Mouse (Mus musculus): ENCODE results near the gene Tmem176a.
A peak's percentile ranks its signal among the peaks of the same experiment; 100 is the strongest.
"Not testable (repeated sequence)": the region's sequence is repeated elsewhere in the genome, so short reads cannot be mapped to it uniquely, and the experiment has no call there.

The Tmem176a gene

DNA sequence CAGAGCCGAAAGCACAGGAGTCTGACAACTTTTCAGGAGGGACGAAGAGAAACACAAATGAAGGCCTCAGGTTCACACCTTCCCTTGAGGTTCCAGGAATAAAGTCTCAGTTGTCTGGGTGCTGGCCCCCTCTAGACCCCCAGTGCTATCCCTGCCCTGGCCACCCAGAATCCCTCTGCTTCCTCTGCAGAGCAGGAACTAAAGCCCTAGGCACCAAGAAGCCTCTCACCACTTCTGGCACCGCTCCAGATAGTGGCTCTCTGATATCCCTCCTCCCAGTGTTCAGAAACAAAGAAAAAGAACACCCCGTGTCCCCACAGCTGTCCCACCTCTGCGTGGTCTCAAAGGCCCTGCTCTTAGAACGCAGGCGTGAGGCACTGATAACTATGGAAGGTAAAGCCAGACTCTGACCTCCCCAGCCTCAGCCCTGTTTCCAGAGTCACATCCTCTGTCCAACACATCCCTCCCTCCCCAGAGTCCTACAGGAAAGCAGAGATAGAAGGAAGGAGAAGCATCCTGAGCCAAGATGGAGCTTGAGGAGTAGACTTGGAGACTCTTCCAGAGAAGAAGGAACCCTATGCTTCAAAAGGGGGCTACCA is at the start of gene Tmem176a:
Gene Tmem176a (plus strand): TSS at position 549 of the 599 bp plus-strand sequence.
- no peak for DNase-seq (ENCODE audit: low read depth, low spot score)

DNA sequence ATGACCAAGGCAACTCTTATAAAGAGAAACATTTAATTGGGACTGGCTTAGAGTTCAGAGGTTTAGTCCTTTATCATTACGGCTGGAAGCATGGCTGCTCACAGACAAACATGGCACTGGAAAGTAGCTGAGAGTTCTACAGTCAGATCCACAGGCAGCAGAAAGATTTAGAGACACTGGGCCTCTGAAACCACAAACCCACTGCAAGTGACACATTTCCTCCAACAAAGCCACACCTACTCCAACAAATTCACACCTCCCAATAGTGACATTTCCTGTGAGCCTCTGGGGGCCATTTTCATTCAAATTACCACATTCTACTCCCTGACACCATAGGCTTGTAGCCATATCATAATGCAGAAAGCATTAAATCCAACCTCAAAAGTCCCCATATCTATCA is 38.8 kb upstream of the Tmem176a start:
- DNase-seq (ENCODE audit: low read depth, low spot score), result no peak

DNA sequence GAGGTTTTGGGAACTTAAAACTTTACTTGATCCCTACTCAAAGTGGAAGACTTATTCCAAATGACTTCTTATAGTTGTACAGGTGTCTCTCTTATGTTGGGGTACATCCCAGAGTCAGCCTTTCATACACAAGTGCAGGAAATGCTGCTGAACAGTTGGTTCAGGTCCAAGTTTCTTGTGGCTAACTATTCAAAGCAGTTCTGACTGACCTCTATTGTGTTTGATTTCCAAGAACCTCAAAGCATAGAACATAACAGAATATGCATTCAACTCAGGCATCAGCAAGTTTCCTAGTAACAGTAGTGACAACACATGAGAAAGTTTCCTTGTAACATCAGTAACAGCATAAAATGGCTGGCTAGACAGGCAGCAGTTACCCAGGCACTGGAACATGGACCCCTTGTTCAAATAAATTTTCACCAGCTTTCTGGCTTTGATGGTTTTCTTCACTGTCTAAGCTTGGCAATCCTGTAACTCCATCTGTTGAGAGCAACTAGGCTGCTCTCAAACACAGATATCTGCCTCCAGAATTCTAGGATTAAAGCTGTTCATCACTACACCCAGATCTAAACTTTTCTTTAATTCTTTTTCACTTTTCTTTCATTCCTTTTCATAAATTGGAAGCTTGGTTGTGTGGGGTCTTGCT is 37.2 kb upstream of the Tmem176a start:
- DNase-seq (ENCODE audit: low read depth, low spot score), result no peak

DNA sequence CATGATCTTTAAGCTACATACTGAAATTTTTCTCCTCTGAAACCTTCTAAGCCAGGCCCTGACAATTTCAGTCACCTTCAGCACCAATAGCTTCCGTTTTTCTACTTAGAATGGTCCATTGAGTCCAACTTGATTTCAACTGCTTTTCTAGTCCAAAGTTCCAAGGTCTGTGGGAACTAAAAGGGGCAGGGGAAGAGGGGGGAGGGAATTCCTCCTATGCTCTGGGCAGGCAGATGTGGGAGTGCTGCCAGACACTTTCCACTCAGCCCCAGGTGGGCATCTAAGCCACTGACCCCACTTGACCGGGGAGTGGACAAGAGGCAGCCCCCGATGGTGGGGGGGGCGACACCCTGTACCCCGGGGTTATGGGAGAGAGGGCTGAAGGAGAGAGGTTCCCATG is 36.4 kb upstream of the Tmem176a start:
- DNase-seq (ENCODE audit: low read depth, low spot score), result no peak

DNA sequence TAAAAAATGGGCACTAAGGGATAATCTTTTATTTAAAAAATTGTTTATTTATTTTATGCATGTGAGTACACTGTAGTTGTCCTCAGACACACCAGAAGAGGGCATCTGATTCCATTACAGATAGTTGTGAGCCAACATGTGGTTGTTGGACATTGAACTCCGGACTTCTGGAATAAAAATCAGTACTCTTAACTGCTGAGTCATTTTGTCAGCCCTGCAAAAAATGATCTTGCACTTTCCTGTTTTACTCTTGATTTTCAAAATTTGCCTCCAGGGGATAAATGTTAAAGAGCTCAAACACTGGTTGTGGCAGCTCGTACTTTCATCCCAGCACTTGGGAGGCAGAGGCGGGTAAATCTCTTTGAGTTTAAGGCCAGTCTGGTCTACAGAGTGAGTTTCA is 34.0 kb upstream of the Tmem176a start:
- no peak for DNase-seq (ENCODE audit: low read depth, low spot score)

DNA sequence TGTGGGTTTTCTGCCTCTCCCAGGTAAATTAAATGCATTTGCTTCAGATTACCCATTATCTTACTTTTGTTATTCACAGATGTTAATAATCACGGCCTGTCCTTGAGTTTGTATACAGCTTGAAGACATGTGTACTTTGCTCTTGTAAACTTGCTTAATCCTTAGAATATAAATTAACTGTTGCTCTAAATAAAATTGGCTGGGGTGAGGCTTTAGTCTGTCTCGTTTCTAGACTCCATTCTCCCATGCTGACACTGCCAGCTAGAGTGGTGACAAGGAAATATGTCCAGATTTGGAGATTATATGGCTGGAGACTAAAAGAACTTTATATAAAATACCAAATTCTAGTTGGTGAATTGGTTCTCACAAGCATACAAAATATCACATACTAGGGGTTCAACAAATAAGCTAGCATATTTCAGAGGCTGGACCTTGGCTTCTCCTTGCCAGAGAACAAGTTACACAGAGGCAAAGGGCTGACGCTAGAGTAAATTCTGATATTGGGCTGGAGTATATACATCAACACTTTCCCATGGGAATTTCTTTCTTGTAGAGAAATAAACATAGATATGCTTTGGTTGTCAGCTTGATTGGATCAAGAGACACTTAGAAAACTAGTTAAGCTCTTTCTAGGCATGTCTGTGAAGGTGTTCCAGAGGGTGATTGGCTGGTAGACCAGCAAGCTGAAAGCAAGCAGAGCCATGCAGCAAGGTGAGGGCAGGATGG is 31.1 kb upstream of the Tmem176a start:
- DNase-seq (ENCODE audit: low read depth, low spot score), result no peak

DNA sequence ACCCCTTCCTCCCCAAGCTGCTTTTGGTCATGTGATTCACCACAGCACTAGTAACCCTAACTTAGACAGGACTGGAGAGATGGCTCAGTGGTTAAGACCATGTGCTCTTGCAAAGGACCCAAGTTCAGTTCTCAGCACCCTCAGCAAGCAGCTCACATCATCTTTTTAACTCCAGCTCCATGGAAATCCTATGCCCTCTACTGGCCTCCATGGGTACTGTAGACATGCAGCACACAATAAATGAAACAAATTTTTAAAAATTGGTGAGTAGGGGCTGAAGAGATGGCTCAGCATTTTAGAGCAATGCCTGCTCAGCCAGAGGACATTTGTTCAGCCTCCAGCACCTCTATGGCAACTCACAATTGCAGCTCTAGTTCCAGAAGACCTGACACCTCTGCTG is 25.7 kb upstream of the Tmem176a start:
- peak; percentile 19 for DNase-seq (ENCODE audit: low read depth, low spot score)

DNA sequence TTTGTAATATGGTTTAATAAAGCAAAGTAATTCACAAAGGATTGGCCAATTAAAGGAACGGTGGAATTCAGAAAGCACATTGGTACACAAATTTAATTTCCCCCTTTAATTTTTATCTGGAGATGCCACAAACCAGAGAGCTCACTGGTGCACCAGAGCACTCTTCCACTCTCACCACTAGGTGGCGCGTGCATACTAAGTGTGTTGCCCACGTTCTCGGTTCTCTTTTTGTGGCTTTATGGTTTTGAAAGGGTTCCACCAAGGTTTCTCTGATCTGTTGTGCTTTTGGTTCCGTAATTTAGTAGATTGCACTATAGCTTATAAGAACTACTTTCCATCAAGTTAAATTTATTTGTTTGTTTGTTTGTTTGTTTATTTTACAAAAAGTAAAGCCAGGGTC is 22.9 kb upstream of the Tmem176a start:
- DNase-seq (ENCODE audit: low read depth, low spot score), result peak; percentile 90

DNA sequence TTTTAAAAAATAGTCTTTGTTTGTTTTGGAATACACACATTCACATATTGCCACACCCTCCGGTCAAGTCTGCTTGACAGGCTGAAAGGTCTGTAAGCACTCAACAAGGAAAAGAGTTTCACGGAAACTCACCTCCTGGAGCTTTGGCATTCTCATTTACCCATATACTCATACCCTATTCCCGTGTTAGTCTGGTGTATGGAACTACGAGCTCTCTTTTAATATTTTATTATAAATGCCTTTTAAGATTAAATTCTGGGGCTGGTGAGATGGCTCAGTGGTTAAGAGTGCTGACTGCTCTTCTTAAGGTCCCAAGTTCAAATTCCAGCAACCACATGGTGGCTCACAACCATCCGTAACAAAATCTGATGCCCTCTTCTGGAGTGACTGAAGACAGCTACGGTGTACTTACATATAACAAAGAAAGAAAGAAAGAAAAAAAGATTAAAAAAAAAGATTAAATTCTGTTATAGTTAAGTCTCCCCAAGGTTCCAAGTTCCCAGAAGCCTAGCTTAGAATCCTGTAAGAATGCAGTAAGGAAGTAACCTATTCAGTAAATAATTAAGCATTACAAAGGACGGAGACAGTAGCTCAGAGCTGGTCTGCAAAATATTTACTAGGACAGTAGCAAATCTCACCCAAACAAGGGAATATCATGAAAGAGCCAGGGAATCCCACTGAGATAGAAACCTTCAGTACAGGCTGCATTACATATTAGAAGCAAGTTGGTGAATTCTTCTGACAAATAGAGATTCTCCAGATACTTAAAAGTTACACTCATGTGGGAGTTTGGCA is 18.5 kb upstream of the Tmem176a start:
- DNase-seq (ENCODE audit: low read depth, low spot score), result not testable (repeated sequence)

DNA sequence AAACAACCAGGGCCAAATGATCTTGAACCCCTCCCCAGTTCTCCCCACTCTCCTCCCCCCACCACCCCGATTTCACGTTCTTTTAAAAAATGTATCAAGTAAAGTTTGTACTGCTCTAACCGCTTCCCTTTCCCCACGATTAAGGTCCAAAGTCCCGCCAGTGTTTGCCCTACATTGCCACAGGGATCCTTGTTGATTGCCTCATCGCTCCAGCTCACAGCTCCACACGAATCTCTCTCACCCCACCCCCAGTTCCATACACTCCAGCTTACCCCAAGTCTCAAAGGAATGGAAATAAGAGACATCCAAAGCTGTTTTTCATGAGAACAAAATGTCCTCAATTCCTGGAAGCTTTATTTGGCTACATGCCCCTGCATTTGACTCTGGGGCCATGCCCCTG is 15.7 kb upstream of the Tmem176a start:
- DNase-seq (ENCODE audit: low read depth, low spot score), result no peak

DNA sequence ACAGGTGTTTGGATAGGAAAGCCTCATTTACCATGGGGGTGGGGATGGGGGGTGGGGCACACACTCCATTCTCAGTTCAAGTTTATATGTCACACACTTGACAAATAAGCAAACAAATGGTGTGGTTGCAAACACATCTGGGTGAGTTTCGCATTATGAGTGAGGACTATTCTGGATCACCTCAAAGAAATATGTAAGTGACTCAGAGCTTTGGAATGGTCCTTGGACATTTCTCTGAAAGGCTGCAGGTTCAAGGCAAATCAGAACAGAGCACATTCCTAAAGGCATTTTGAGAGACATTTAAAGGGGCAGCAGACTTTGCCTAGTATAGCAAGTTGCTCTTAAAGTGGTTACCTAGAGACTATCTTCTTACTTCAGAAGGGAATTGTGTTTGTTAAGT is 11.7 kb upstream of the Tmem176a start:
- DNase-seq (ENCODE audit: low read depth, low spot score), result peak; percentile 55

DNA sequence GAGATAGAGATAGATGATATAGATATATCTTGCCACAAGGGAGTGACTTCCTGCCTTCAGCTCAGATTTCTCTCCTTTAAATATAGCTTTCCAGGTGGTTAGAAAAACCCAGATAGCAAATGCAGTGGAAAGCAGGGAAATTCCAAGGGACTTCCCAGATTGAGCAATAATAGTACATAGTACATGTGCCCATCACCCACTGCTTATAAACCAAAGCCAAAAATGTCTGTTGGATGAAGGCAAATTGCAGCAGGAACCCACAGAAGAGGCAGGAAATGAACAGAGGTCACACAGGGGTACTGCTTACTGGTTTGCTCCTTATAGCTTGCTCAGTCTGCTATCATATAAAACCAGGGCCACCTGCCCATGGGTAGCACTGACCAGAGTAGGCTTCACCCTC is 11.1 kb upstream of the Tmem176a start:
- DNase-seq (ENCODE audit: low read depth, low spot score), result peak; percentile 62

DNA sequence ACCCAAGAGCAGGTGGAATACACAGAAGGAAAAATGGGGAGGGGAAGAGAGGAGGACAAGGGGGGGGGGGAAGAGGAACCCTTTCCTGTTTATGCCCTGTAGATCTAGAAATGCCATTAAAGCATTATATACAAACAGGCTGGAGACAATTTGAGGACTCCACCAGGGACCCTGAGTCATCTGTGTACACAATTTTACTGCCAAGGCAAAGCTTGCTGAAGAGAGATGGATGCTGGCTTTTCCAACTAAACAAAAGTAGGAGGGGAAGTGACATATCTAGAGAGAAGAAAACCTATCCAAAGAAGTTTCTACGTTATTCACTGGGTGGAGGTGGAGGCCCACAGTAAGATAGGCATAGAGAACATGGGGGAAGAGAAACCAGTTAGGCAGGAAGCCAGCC is 10.5 kb upstream of the Tmem176a start:
- no peak for DNase-seq (ENCODE audit: low read depth, low spot score)

DNA sequence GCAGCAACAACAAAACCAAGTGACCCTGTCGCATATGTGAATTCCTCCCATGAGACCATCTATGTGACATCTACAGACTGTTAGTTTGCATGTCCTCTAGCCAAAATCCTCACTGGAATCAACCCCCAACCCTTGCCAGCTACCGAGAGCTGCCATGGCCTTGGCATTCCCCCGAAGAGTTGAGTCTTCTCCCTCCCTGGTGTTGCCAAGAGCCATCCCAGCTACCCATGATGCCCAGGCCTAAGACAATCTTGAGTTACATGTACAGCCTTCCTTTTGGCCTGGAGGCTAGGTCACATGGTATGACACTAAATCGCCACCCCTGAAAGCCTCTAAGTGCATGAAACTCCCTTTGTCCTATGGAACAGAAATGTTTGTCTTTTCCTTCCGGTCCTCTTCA is 9.6 kb upstream of the Tmem176a start:
- DNase-seq (ENCODE audit: low read depth, low spot score), result no peak

DNA sequence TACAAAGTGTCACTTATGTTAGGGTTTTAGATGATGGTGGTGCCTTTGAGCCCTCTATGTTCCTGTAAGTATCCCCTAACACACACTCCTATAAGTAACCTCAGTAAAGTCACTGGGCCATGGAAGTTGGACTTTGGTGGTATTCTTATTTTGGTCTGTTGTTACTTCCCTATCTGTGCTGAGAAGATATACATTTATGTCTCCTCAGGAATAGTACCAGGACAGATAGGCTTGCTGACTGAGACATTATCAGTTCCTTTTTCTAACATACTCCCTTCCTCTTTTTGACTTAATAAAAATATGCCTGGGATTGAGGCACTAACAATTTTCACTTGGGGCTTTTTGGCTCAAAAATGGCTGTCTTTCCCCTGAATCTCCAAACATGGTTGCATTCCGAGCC is 8.3 kb upstream of the Tmem176a start:
- DNase-seq (ENCODE audit: low read depth, low spot score), result peak; percentile 43

DNA sequence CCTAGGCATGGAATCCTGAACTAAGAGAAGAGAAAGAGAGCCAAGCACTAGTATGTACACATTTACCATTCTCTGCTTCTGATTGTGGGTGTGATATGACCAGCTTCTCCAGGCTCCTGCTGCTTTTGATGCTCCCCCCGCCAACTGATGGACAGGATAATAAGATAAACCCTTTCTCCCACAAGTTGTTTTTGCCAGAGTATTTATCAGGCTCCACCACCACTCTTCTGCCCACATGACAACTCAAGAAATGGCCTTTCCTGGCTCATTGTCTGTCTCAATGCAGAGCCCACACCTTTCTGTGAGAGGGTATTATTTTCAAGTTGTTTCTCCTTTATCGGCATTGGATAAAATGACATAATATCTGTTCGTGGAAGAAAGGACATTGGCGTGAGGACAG is 7.2 kb upstream of the Tmem176a start:
- DNase-seq (ENCODE audit: low read depth, low spot score), result no peak

DNA sequence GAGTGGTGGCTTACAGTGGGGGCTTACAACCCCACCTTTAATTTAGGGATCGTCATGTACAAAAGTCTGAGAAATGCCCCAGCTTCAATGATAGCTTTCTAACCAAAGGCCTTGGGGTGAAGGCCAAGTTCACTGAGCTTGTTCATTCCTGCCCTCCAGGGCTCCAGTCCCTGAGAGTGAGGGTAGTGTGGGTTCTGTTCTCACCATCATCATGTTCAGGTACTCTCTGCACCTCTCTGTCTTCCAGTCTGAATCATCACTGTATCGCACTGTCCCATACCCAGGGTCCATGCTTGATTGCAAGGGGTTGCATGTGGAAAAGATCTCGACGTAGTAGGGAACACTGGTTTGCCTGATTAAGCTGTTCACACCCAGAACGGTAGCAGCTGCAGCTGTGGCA is 5.5 kb upstream of the Tmem176a start:
- no peak for DNase-seq (ENCODE audit: low read depth, low spot score)

DNA sequence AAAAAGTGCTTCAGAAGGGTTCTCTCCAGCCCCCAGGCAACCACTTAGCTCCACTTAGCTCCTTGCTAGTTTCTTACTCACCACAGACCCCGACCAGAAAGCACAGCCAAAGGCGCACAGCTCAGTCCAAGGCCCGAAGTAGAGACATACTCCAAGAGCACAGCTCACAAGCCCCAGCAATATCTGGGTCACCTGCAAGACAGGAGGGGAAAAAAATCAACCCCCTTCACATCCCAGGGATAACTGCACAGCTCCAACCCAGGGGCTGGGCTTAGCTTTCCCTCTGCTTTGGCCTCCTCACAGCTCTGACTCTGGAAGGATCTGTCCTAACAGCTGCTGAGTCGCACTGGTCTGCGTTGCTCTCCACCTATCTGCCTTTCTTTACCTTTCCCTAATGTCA is 4.6 kb upstream of the Tmem176a start:
- DNase-seq (ENCODE audit: low read depth, low spot score), result no peak

DNA sequence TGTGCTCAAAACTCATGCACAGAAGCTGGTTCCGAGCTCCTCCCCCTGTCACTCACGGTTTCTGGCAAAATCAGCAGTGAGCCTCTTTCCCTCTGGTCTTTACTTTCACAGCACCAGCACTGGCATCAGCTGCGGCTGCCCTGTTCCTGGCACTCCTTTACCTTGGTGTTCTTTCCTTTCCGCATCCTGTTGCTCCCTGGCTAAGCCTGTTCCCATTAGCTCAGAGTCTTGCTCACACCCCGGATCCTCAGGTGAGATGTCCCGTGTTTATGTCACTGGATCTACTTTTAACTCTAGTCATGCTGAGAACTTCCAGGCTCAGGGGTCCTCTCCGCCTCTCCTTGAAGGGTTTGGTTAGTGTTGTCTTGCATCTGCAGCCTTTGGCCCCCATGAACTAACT is 3.2 kb upstream of the Tmem176a start:
- DNase-seq (ENCODE audit: low read depth, low spot score), result no peak

DNA sequence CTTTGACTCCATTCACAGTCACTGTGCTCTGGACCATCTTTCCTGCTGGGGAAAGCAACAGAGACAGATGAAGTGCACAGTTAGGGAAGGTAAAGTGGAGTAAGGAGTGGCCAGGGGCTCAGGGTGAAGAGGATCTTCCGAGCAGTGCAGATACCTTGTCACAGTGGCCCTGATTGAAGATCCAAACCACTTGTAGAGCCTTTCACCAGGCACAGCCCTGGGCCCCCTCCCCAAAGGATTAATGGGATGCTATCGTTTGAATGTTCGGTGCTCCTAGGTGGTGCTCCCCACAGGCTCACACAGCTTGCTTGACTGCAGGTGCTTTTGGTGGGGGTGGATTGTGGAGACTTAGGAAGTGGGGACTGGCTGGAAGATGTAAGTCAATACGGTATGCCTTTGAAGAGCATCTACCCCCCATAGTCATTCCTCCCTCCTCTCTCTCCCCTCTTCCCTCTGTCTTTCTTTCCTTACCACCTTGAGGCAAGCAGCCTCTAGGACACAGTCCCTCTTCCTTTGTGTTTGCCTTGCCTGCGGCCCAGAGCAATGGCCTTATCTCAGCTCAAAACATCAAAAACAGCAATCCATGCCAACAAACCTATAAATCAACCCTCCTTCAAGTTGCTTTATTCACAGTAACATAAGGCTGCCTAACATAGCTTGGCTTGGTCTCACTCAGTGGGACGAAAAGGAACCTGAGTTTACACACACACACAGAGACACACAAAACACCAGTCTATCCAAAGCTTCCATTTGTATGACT is 2.2 kb upstream of the Tmem176a start:
- no peak for DNase-seq (ENCODE audit: low read depth, low spot score)

DNA sequence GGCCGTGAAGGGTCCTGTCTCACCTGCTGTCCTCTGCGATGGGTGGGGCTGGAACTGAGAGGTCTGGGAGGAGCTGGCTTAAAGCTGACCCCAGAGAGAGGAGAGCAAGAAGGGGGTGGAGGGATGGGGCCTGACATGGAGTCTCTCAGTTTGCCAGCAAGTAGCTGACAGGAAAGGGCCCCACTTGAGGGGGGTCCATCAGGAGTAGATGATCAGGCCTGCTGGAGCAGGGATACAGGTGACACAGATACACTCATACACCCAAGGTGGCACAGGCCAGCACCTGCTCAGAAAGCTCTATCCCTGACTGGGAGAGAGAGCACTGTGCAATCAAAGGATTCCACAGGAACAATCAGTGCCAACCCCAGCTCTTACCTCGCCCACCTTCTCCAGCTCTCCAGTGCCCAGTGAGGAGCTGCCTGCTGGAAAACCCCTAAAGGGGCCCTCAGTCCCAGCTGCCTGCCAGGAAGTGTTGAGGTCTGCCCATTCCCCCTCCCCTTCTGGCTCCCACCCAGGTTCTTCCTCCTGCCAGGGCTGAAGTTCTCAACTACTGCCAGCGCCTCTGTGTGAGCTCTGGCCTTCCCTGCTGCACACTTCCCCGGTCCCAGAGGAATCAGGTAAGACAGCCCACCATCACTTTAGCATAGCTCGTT is 380 bp downstream of the Tmem176a start, which contains the start of gene Tmem176b:
Gene Tmem176b (minus strand): TSS at position 524 of the 653 bp plus-strand sequence.
- DNase-seq (ENCODE audit: low read depth, low spot score), result peak; percentile 13
